Mouse (Mus musculus): ENCODE measurements around the gene 1700092M07Rik.

The 1700092M07Rik gene

DNA sequence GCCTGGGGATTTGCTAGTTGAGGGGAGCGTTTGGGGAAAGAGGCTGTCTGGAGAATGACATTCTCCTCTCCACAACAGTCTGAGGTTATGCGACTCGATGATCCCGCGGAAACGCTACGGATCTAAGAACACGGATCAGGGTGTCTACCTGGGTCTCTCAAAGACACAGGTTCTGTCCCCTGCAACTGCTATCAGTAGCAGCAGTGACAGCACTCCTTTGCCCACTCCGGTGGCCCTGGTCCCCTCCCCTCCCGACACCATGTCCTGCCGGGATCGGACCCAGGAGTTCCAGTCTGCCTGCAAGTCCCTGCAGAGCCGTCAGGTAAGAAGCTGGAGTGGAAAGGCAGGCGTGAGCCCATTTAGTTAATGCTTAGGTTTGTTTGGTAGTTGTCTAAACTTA, 1.7 kb downstream of the 1700092M07Rik start:
- no peak for DNase-seq (ENCODE audit: low read depth, low spot score)

DNA sequence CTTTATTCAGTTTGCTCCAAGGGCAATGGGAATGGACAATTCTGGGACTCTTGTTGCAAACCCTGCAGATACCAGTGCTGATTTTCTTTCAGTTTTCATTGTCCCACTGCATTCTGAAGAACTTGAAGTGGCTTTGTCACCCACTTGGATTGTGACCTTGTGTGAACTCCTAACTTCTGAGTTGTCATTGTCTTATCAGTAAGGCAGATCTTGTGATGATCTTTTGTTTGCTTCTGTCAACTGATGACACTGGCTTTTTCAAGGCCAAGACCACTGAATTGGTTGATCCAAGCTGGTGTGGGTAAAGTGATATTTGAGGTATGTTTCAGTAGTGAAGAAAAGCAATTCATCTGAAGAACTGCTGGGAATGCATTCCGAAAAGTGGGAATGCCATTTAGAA, 4.9 kb downstream of the 1700092M07Rik start:
- no peak for DNase-seq (ENCODE audit: low read depth, low spot score)

DNA sequence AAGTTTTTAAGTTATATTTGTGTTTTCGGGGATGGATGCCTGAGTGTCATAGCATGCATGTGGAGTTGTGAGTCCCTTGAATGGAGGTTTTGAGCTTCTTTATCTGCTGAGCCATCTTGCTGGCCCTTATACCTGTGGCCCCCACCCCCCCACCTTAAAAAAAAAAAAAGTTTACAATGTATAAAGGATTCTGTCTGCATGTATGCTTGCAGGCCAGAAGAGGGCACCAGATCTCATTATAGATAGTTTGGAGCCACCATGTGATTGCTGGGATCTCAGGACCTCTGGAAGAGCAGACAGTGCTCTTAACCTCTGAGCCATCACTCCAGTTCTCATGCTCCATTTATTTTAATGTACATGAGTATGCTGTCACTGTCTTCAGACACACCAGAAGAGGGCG, 6.8 kb downstream of the 1700092M07Rik start:
- DNase-seq (ENCODE audit: low read depth, low spot score): no peak

DNA sequence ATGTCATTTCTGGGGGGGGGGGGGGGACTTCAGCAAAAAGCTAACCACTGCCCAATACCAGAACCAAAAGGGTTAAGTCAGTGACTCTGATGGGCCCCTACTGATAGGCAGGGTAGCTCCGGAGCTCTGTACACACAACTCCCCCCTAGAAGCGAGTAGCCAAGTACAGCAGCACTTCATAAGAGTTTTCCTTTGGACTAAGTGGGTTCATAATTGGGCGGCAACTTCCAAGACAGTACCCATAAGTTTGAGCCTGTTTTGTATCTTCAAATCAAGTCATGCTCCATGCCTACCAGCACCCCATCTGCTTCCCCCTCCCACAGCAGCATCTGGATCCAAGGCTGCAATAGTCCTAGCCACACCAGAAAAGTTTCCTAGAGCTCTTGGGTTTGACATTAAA, 15.1 kb downstream of the 1700092M07Rik start:
- no peak for DNase-seq (ENCODE audit: low read depth, low spot score)

DNA sequence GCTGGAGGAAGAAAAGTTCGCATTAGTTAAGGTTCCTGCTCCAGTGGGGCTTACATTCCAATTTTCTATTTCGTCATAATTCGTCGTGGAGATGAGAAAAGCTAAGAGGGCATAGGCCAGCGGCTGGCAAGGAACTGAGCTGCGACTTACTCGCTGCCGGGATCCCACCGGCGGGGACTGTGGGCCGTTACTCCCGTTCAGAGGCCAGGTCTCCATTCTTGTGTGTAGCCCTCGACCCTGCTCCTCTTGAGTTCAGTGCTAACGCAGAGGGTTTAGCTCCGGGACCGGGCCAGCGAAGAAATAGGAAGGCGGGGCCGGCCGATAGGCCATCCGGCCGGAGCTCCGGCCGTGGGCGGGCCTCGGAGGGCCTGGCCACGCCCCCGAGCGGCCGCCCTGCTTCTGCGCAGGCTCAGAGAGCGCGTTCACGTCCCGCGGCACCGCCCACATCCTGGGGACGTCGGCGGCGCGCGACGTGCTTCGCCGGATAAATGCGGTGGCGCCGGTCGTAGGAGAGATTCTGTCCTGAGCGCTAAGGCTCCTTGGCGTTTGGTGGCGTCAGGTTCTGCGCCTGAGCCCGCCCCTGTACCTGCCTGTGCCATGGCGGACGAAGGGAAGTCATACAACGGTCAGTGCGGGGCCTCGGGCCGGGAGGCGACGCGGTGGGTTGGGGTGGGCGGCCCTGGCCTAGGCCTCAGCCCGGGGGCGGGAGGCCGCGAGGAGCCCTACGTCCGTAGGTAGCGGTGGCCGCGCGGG, 16.3 kb downstream of the 1700092M07Rik start, which contains the start of gene Nxf1:
Gene Nxf1, plus strand, starts transcription at position 439 of the 753 bp plus-strand sequence.
- peak; percentile 95 for DNase-seq (ENCODE audit: low read depth, low spot score)

DNA sequence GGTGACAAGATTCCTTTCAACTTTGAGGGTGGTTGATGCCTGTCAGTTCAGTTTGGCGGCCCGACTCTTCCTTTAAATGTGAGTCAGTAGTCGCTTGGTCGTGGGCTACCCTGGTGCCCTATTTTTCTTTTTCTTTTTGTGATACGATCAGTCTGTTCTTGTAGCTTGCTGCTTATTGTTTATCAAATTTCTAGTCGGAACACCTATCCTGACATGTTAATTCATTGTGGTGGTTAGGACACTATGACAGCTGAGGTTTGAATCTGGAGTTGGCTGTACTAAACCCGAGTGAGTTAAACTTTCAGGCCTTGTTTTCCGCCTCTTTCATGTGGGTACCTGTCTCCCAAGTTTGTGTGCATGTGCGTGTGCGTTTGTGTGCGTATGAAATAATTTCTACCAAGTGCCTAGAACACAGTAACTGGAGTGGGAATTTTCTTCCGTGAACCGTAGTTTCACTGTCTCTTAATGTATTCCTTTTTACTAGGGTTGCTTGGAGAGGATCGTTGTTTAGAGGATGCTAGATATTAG, 17.0 kb downstream of the 1700092M07Rik start:
- no peak for DNase-seq (ENCODE audit: low read depth, low spot score)

DNA sequence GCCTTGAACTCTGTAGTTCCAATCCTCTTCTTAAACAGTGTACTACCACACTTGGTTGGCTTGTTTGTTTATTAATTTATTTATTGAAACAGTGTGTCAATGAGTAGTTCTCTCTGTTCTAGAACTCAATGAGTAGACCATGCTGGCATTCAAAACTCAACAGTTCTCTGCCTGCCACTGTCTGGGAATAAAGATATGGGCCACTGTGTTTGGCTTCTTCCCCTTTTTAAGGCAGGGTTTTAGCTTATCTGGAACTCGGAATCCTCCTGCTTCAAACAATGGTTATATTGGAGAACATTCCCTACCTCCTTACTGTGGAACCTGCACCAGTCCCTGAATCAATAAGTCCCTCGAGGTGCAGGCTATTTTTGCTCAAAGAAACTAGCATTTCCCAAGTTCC, 18.4 kb downstream of the 1700092M07Rik start:
- no peak for DNase-seq (ENCODE audit: low read depth, low spot score)

DNA sequence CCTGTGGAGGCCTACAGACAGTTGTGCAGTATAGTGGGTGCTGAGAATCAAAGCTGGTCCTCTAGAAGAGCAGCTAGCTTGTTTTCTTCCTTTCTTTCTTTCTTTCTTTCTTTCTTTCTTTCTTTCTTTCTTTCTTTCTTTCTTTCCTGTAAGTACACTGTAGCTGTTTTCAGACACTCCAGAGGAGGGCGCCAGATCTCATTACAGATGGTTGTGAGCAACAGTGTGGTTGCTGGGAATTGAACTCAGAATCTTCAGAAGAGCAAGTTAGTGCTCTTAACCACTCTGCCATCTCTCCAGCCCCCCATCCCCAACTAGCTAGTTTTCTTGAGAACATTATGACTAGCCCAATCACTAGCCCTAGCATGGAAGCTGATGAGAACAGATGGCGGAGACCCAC, 20.2 kb downstream of the 1700092M07Rik start:
- no peak for DNase-seq (ENCODE audit: low read depth, low spot score)

DNA sequence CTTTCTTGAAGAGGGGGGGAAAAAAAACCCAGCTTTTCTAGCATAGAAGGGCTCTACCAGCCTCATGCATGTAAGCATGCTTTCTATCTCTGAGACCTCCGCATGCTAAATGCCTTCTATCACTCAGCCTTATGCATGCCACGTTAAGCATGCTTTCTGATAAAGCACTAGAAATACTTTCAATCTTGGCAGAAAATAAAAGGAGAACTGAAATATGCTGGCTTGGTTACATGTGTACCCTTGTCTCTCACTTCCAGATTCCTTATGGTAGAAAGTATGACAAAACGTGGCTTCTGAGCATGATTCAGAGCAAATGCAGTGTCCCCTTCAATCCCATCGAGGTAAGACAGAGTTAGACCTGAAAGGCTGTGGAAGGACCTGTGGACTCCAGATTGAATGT, 22.8 kb downstream of the 1700092M07Rik start:
- DNase-seq (ENCODE audit: low read depth, low spot score): no peak

DNA sequence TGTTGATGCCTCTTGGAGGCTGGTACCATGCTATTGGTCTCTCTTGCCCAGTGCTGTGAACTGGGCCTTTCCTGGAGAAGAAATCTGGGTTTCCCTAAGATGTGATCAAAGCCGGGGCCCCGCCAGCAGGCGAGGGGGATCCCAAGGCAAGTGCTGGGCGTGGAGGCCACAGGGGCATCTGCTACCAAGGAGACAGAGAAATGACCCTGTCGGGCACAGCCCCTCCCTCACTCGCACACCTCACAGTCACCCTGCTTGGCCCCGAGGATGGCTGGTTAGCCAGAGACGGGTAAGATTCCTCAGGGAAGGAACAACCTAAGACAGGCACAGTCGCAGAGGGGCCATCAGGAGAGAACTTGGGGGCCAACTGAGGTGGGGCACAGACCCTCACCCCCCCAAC, 25.0 kb downstream of the 1700092M07Rik start:
- no peak for DNase-seq (ENCODE audit: low read depth, low spot score)

DNA sequence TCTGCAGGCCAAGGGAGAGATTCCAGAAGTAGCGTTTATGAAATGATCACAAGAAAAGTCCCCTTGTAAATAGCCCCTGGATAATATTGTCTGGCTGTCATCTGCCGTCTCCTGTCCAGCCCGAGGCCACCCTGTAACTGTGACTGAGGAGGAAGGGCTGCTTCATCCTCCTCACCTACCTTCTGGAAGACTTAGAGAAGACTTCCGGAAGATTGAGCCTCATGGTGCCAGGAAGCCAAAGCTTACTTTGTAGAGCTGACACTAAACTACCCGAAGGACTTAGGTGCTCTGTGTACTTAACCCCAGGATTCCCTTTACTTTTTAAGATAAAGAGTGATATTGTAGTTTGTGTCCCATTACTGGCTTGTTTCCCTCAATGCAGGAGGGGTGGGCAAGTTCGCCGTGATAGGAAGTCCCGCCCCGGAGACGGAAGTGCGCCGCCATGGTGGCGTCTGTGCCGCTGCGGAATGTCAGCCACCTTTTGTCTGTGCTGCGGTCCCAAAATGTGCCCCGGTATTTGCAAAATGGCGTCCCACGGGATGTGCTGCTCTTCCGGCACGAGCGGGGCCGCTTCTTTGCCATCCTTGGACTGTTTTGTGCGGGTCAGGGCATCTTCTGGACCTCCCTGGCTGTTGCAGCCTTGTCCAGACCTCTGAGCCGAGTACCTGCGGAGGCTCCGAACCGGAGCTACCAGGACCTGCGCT, 30.2 kb downstream of the 1700092M07Rik start, which contains the start of gene Tmem223:
Gene Tmem223, plus strand, starts transcription at position 430 of the 704 bp plus-strand sequence.
- peak; percentile 73 for DNase-seq (ENCODE audit: low read depth, low spot score)

DNA sequence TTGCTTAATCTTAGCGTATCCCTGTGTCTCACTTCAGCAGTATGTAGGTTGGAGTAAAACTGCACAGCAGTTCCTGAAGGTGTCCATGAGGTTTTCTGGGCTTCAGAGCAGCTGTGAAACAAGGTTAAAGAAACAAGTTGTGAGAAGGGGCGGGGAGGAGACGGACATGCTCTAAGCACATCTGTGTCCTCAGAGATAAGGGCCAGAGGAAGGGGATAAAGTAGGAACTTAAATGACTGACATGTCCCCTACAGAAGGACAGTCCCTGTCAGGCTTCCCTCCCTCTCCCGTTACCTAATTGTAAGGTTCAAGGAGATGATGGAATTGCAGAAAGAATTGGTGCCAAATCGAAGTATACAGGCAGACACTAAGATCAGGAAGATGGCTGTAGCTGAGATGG, 32.5 kb downstream of the 1700092M07Rik start:
- no peak for DNase-seq (ENCODE audit: low read depth, low spot score)

DNA sequence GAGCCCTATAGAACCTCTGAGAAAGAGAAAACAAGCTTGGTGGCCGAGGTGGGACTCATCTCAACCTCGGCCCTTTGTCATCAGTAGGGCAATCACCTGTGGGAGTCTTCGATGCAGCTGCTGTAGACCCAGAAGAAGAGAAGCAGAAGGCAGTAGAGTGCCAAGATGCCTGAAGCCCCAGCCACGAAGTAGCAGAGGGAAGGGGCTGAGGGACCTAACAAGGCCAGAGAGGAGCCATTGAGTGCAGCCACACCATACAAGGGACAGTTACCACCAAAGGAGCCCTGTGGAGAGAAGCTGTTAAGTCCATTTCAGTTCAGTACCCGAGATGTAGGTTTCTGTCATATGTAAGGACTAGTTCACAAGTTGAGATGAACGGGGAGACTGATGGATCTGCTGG, 32.9 kb downstream of the 1700092M07Rik start:
- no peak for DNase-seq (ENCODE audit: low read depth, low spot score)

DNA sequence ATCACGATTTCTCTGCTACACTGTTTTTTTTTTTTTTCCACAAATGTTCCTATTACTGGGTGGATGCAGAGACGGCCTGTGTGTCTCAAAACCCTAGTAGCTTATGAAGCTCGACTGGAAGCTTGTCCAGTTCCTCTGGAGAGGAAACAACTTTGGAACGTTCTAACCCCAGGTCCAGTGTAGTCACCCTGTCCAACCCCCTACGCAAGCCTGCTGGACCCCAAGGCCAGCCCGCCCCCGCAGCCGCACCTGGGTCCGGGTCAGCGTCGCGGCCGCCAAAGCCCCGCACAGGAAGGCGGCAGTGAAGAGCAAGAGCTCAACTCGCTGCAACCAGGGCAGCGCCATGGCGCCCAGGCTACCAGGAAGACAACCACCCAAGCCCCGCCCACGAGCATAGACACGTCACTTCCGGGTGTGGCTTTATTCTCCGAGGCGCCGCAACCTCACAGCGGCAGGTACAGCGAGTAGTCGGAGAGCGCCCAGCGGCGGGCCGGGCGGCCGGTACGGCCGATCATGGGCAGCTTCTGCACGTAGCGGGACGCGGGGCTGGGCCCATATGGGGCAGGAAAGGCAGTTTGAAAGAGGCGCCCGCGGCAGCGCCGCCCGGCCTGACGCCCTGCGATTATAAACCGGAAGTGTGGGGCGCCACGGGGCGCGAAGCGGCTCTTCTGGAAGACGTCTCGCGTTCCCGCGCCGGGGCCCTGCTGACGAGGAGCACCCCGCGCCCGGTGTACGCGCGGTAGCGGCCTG, 33.7 kb downstream of the 1700092M07Rik start, which contains the start of gene Tmem179b:
Gene Tmem179b, minus strand, starts transcription at position 382 of the 750 bp plus-strand sequence.
- DNase-seq (ENCODE audit: low read depth, low spot score): peak; percentile 94

DNA sequence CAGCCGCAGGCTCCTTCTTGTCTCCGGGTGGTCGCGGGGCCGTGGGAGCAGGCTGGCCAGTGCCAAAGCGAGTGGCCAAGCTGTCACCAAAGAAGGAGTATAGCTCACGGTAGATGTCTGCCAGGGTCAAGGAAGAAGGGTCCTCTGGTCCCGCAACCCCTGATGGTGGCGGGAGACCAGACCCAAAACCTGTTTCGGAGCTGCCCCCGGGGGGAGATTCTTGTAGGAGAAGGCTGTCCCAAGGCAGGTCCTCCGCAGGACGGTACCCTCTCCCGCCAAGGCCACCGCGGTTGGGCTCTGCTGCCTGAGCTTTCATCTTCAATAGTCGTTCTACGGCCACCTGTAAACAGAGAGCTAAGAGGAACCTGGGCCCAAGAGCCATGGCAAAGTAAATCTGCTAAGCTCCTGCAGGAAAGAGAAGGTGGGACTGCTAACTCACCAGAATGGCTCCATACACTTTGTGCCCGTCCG, 34.5 kb downstream of the 1700092M07Rik start:
- DNase-seq (ENCODE audit: low read depth, low spot score): no peak

DNA sequence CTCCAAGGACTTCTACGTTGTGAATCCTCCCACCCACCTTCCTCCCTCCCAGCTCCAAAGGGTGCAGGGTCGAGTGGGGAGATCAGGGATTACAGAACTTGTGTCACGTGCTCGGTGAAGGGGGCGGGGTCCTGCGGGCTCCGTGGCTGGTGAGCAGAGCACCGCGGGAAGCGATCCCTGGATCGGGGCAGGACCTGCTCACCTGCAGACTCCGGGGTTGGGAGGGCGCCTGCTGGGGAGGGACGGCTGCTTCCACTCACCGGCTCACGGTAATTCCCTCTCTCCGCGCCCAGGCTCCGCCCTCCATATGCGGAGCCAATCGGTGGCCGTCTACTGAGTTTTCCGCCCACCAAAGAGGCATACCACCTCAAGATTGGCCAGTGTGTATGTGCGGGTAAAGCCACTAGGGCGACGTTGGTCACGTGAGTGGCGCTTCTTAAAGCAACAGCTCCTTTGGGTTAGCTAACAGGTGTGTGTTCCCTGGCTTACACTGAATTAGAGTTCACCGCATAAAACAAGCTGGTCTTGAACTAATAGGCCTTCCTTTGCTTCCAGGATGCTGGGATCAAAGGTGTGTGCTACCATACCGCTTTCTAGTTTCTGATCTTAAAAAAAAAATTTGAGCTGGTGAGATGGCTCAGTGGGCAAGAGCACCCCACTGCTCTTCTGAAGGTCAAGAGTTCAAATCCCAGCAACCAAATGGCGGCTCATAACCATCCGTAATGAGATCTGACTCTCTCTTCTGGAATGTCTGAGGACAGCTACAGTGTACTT, 45.7 kb downstream of the 1700092M07Rik start, which contains the start of gene Taf6l:
Gene Taf6l, minus strand, starts transcription at position 410 of the 774 bp plus-strand sequence.
- peak; percentile 94 for DNase-seq (ENCODE audit: low read depth, low spot score)

DNA sequence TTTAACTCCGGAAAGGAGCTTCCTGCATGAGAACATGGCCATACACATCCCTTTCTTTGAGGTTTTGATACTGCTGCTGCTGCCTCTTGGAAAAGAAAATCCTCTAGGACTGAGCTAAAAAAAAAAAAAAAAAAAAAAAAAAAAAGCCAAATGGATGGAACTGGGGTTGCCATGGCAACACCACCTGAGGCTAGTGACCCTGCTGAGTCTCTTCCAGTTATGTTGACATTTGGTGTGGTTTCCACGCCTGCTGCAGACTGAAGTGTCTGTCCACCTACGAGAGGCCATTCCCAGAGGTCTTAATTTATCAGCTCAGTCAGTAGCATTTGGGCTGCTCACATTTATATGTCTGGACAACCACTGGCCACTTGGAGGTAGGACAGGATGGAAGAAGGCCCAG, 48.0 kb downstream of the 1700092M07Rik start:
- peak; percentile 55 for DNase-seq (ENCODE audit: low read depth, low spot score)

DNA sequence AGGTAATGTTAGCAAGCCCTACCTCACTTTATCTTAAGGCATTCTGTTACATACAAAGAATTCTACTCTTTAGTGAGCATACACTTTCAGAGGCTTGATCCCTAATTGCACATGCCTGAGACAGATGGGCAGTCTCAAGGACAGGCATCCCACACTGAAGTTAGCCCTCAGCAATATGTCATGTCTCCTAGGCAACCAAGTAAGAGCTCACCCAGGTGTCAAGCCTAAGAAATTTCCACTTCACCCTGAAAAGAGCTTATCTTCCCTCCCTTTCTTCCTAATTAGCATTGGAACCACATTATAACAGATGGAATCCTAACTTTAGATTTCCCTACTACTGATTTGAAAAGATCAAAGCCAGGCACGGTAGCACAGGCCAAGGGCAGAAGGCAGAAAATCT, 48.7 kb downstream of the 1700092M07Rik start:
- DNase-seq (ENCODE audit: low read depth, low spot score): no peak

DNA sequence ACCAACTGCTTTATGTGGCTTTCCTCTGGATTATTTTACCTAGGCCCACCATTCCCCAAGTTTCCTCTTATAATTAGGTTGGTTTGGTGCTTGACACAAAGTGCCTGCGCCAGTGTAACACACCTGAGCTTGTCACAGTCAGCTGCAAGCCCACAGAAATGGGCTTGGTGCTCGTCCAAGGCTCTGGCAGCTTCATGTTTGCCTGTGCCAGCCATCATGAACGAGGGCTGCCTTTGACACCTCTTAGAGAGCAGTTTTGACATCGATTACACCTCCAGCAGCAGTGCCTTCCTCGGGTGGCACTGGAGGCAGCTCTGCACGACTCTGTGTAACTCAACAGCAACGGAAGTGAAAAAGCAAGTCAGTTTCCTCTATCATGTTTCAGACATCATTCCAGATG, 49.7 kb downstream of the 1700092M07Rik start:
- DNase-seq (ENCODE audit: low read depth, low spot score): no peak
